7 mouse cellular contexts compared by ENCODE assay signal in the genomic region with DNA sequence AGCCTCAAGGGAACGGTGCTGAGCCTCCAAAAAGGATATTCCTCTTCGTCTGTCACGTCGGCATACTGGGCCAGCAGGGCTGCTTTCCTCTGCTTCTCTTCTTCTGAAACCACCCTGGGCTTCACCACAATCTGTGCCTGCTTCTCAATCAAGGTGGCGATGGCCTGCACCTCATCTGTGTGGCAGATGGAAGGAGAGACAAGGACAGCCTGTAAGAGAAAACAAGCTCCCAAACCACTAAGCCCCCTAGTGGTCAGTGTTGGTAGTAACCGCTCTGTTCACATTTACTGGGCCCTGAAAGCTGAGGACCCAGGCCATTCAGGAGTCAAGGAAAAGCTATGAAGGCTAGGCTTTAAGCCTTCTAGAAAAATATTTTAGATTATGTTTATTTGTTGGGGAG. TPM values are rescaled to one million over a fixed set of nuclear protein-coding genes. Genes with fewer than 3 reads are reported as not detected.
DNase-seq lines count a peak whose midpoint lies in the region; ATAC-seq and TF ChIP-seq lines count a peak whose summit lies in the region.

No protein-coding gene starts in this region.

- no peaks in the 10 kb centered on the region for H3K9me3 ChIP-seq in MEL (replicated peaks; ENCODE audit: insufficient read depth, low read length)
- no peaks in the 10 kb centered on the region for H3K9me3 ChIP-seq in forebrain, postnatal 0 days (ENCODE audit: low read length)

- no peak overlapping the region for H3K9ac ChIP-seq in MEL (ENCODE audit: control insufficient read depth, low read depth, low read length, poor library complexity, severe bottlenecking)
- no peak overlapping the region for H3K9ac ChIP-seq in forebrain, postnatal 0 days

- no peak; a peak in 1 of 4 replicates for TF ChIP-seq EP300 in MEL (IDR thresholded peaks at IDR 0.05; ENCODE audit: low read depth in 1 of 2, low read length in 2 of 2)

- peaks cover 0 to 5% of the 10 kb centered on the region in 2 experiments; a peak in 2 of 4 replicates for H3K4me1 ChIP-seq in MEL (ENCODE audit: control insufficient read depth in 1 of 2, insufficient read depth in 2 of 2, low read length in 2 of 2)
- no peaks in the 10 kb centered on the region for H3K4me1 ChIP-seq in forebrain, postnatal 0 days (ENCODE audit: insufficient read depth)

- H3K79me2 ChIP-seq in MEL (ENCODE audit: control insufficient read depth, insufficient read depth, low read length, poor library complexity), result no peaks in the 10 kb centered on the region

- WGBS in forebrain, postnatal 0 days, result 55% methylated on average over 6 of the region's 6 CpGs

- peak; percentile 40; the same call in 1 of the 2 replicates for ATAC-seq in forebrain, postnatal 0 days

- H3K36me3 ChIP-seq in MEL (ENCODE audit: control insufficient read depth in 1 of 2, insufficient read depth in 2 of 2, low read length in 2 of 2), result peaks cover 3 to 7% of the 10 kb centered on the region in 2 experiments; a peak in 3 of 4 replicates
- H3K36me3 ChIP-seq in forebrain, postnatal 0 days (ENCODE audit: insufficient read depth), result peaks cover 25% of the 10 kb centered on the region

- TF ChIP-seq POLR2A in MEL (IDR thresholded peaks at IDR 0.05; ENCODE audit: control insufficient read depth in 1 of 2, insufficient read depth in 1 of 2, low read depth in 1 of 2, low read length in 2 of 2, poor library complexity in 1 of 2), result no peak

- H3K27me3 ChIP-seq in MEL (ENCODE audit: control insufficient read depth in 1 of 2, insufficient read depth in 2 of 2, low read length in 2 of 2), result no peaks in the 10 kb centered on the region
- H3K27me3 ChIP-seq in forebrain, postnatal 0 days (ENCODE audit: insufficient read depth, low read length), result no peaks in the 10 kb centered on the region

- peak; percentile 73 to 96 (median 87) for TF ChIP-seq CTCF in MEL (IDR thresholded peaks at IDR 0.05 in 2 of 3, conservative IDR thresholded peaks at IDR 0.05 in 1 of 3; ENCODE audit: control insufficient read depth in 1 of 3, insufficient read depth in 1 of 3, low read depth in 2 of 3, low read length in 3 of 3, poor library complexity in 1 of 3, severe bottlenecking in 1 of 3)
- peak; percentile 90 for TF ChIP-seq CTCF in forebrain, postnatal 0 days (IDR thresholded peaks at IDR 0.05; ENCODE audit: low read depth)

- DNase-seq in CD8-positive naive resting alpha-beta T cell, adult 2 months (ENCODE audit: low read depth in 2 of 2, low spot score in 2 of 2), result peak; percentile 64 to 71
- DNase-seq in MEL (ENCODE audit: low read depth, low spot score), result peak; percentile 86
- peak; percentile 68 for DNase-seq in cerebellum, adult 11 months
- peak; percentile 80 for DNase-seq in forebrain, postnatal 0 days
- DNase-seq in kidney, postnatal 4 days, result peak; percentile 76 to 80
- peak; percentile 26 to 39 for DNase-seq in lung, adult 18-20 months
- peak; percentile 19 to 28 for DNase-seq in right cerebral cortex, postnatal 36 days (ENCODE audit: low spot score in 2 of 2)

- H3K4me3 ChIP-seq in MEL (ENCODE audit: control insufficient read depth in 1 of 2, insufficient read depth in 1 of 2, low read depth in 2 of 2, low read length in 2 of 2), result no peak overlapping the region
- H3K4me3 ChIP-seq in forebrain, postnatal 0 days (ENCODE audit: low read depth, low read length), result no peak overlapping the region

- no peak overlapping the region for H3K27ac ChIP-seq in MEL (ENCODE audit: control insufficient read depth, low read depth, low read length)
- H3K27ac ChIP-seq in forebrain, postnatal 0 days (ENCODE audit: low read depth, low read length), result no peak overlapping the region

- peak; percentile 19 for TF ChIP-seq RAD21 in MEL (IDR thresholded peaks at IDR 0.05; ENCODE audit: low read depth, low read length)

- no peak overlapping the region for H3K4me2 ChIP-seq in forebrain, postnatal 0 days (ENCODE audit: low read depth)

TF ChIP-seq in MEL, 35 proteins besides CTCF, POLR2A, EP300 and RAD21:
- TF ChIP-seq JUND (IDR thresholded peaks at IDR 0.05; ENCODE audit: low read depth, low read length) (0 out of 2 replicates have a peak, but pooled peaks have one; percentile 21), ZMIZ1 (IDR thresholded peaks at IDR 0.05; ENCODE audit: low read depth, low read length) (no peak), MAX (IDR thresholded peaks at IDR 0.05; ENCODE audit: low read length) (no peak), NRF1 (IDR thresholded peaks at IDR 0.05; ENCODE audit: insufficient read depth, low read depth, low read length, poor library complexity, severe bottlenecking) (no peak), GATA1 (IDR thresholded peaks at IDR 0.05; ENCODE audit: low read depth, low read length) (peak; percentile 38; the same call in 1 of the 2 replicates), HCFC1 (IDR thresholded peaks at IDR 0.05; ENCODE audit: low read depth, low read length) (0 out of 2 replicates have a peak, but pooled peaks have one; percentile 25), MYC (IDR thresholded peaks at IDR 0.05; ENCODE audit: low read depth, low read length) (no peak), BHLHE40 (IDR thresholded peaks at IDR 0.05; ENCODE audit: borderline replicate concordance, low read depth, low read length) (no peak), TAL1 (IDR thresholded peaks at IDR 0.05; ENCODE audit: low read length) (peak; percentile 12; the same call in 1 of the 2 replicates), SMC3 (IDR thresholded peaks at IDR 0.05; ENCODE audit: low read depth, low read length) (peak; percentile 41), MAZ (IDR thresholded peaks at IDR 0.05; ENCODE audit: low read depth, low read length) (0 out of 2 replicates have a peak, but pooled peaks have one; percentile 17), TCF12 (IDR thresholded peaks at IDR 0.05; ENCODE audit: low read depth, low read length) (0 out of 2 replicates have a peak, but pooled peaks have one; percentile 16), SIN3A (IDR thresholded peaks at IDR 0.05; ENCODE audit: low read length) (0 out of 2 replicates have a peak, but pooled peaks have one; percentile 32)
TF ChIP-seq in MEL: peak in this region for 8.

RNA-seq across cellular contexts. Expression of gene Ccdc43, which starts 7.4 kb away (rescaled TPM):
- 35.2 and 41.7 TPM in 2 replicates for total RNA-seq in MEL (2012; rRNA removed)
- 10 to 100 TPM in 1 of 2 experiments, not detected in 1; 39.3 TPM for polyA plus RNA-seq in MEL (2012; ENCODE audit: insufficient read depth in 1 of 2, insufficient read length in 2 of 2, low read depth in 1 of 2, low replicate concordance in 2 of 2, missing spikeins in 1 of 2)
- total RNA-seq in forebrain, postnatal 0 days (2014; rRNA removed), result 33.6 and 36.9 TPM in 2 replicates
- 32.1 and 36.6 TPM in 2 replicates for polyA plus RNA-seq in forebrain, postnatal 0 days (2015; fragmentation: Nextera tagmentation; extraction: Ambion mirVana)

RNA-seq across cellular contexts. Expression of gene Meioc, which starts 26.6 kb away (rescaled TPM):
- not detected in 2 replicates for total RNA-seq in MEL (2012; rRNA removed)
- under 1 TPM in 1 of 2 experiments, not detected in 1; 0.06 TPM for polyA plus RNA-seq in MEL (2012; ENCODE audit: insufficient read depth in 1 of 2, insufficient read length in 2 of 2, low read depth in 1 of 2, low replicate concordance in 2 of 2, missing spikeins in 1 of 2)
- not detected in 2 replicates for total RNA-seq in forebrain, postnatal 0 days (2014; rRNA removed)
- polyA plus RNA-seq in forebrain, postnatal 0 days (2015; fragmentation: Nextera tagmentation; extraction: Ambion mirVana), result 0.08 and 0.10 TPM in 2 replicates

Comparison
In these comparisons a context has a peak if more than half of its experiments do, and no peak if none do; other contexts are left out.
1. DNase-seq: peak in every context shown above with its lines; median percentile 86 in MEL; 80 in forebrain, postnatal 0 days; 78 in kidney, postnatal 4 days; 68 in cerebellum, adult 11 months; 68 in CD8-positive naive resting alpha-beta T cell, adult 2 months; 32 in lung, adult 18-20 months; 24 in right cerebral cortex, postnatal 36 days.